Mouse (Mus musculus): ENCODE measurements at regions not wholly inside any gene's neighbourhood (a gene's known extent, or its start where the extent isn't known, plus 50 kb on each side); places are given as distances from the start of the nearest gene placed in this dataset.

DNA sequence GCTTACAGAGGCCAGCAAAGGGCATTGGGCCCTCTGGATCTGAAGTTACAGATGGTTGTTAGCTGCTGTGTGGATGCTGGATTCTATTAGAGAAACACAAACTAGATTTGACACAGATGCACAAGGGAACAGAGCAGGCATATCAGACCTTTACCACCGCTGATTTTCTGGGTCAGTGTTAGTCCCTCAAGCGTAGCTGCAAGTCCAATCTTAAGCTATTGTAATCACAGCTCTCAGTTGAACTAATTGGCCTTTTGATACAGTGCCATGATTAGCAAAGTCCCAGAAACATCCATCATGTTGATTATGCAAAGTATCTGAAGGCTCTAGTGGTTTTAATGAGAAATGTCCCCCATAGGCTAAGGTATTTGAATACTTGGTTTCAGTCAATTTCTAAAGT, 54.2 kb upstream of the Plppr5 start:
- ATAC-seq (ENCODE audit: poor library complexity, severe bottlenecking) = no peak

DNA sequence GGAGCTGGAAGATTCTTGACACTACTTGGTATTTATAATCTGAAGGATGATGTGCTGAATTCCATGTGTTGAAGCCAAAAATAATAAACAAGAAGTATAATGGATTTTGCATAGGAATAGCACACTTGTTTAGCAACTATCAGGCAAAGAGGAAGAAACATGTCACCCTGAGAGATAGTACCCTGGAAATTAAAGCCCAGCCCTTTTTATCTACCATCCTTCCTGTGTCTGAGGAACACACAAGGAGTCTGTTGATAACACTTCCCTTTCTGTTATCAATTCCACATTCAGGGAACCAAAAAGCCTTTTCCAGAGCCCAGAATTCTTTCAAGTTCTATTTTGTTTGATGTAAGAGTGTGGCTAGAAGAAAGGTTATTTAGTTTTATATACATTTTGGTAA, 66.5 kb upstream of the Plppr5 start:
- no peak for ATAC-seq (ENCODE audit: poor library complexity, severe bottlenecking)

DNA sequence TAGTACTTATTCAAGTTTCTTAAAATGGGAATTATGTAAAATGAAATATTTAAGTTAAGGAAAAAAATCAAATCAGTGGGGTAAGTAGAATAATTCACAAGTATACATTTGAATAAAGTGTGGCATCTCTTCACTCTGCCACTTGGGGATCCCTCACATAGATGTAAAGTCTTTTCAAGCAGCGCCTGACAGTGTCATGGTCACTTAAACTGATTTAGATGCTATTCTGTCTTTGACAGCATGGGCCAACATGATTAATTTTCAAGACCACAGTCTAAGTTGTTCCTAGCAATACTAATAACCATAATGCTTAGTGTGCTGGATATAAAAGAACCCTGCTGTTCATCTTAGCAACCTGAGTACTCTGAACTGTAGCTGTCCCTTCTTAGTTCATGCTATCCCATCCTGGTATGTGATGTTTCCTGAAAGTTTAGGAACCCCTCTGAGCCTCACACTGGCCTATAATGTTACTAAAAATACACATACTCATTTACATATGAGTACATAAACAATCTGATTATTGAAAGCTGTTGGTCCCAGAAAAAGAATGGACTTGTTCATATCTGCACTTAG, 68.4 kb upstream of the Plppr5 start:
- no peak for ATAC-seq (ENCODE audit: poor library complexity, severe bottlenecking)

DNA sequence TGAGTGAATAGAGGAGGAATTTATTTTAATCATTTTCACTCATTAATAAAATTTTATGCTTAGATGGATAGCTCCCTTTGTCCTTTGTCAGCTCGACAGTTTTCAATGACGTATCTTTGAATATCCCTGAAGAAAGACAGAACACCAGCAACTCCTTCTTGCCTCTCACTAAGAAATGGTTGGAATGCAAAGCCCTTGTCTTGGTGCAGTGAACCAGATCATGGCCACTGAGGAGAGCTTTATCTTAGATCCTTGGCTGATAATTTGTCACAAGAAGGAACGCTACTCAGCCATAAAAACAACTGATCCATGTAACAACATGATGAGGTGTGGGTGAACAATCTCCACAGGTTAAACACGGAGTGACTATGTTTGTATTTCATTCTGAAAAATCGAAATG, 73.5 kb upstream of the Plppr5 start:
- no peak for ATAC-seq (ENCODE audit: poor library complexity, severe bottlenecking)

DNA sequence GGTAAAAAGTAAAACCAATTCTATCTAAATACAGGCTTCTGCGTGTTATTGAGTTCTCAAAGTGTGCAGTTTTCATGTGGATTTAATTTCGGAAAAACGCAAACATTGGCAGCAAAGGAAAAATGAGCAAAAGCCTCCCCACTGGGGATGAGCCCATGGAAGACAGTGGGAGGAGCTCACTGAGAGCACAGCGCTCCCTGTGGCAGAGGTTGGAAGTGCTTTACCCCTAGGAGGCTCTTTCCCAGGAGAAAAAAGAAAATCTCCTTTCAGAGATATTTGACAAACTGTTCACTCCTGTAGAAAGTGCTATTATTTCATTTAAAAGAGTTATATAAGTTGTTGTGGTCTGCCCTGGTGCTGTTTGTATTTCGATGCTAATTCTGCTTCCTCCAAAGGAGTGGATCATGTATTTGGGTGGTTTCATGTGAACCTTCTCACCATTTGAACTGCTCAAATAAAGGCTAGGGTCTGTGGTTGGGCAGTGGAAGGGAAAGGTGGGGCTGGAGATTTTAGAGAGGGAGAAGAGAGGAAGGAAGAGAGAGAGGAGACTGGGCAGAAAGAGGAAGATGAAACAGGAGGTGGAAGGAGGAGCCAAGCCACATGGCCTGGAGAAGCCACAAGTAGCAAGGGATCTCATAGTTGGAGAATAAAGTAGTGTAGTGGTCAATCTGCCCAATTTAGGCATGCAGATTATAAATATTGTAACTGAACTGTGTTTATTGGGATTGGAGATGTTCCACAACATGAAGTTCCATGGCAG, 76.3 kb upstream of the Plppr5 start:
- 0 out of 2 replicates have a peak, but pooled peaks have one; percentile 33 for ATAC-seq (ENCODE audit: poor library complexity, severe bottlenecking)

DNA sequence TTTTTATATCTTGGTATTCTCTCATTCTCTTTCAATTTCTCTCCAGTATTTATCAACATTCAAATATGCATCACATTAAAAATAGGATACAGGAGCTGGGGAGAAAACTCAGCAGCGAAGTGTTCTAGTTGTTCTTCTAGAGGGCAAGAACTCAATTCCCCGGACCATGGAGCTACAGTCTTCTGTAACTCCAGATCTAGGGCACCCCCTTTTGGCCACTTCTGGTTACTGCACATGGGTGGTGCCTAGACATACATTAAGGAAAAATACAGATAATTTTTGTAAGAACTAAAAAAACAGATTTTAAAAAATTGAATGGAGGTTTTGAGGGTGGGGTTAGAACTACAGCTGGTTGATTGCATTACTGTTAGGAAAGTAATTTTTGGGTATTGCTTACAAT, 80.5 kb upstream of the Plppr5 start:
- ATAC-seq (ENCODE audit: poor library complexity, severe bottlenecking) = peak; percentile 67

DNA sequence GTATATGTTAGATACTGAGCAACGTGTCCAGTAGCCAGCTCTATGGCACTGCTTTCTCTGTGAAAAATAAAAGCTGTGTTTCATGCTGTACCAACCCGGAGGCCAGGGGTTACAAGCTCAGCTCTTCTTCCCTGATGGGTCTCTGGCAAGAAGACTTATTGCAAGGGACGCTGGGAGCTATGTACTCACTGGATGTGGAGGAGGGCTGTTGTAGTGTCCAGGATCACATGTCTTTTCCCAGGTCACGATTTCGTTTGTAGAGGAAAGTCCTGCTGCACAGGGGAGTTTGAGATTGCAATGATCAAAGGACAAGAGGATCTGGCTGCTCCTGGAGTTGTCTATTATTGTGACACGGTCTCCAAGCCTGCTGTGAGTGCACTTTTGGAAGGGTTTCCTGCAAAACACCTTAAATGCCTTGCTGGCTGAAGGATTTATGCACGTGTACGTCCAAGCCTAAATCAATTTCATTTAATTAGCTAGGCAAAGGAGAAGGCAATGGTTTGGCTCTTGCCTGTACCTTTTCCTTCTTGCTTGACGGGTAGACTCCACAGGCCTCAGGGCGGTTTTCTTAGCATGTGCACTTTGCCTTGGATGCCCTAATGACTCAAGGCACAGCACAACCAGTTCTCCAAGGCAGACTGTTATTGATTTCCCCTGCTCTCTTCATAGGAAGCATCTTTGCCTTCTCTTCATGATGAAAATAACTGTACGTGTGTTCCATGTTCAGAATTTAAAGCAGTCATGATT, 87.2 kb upstream of the Plppr5 start:
- ATAC-seq (ENCODE audit: poor library complexity, severe bottlenecking) = no peak

DNA sequence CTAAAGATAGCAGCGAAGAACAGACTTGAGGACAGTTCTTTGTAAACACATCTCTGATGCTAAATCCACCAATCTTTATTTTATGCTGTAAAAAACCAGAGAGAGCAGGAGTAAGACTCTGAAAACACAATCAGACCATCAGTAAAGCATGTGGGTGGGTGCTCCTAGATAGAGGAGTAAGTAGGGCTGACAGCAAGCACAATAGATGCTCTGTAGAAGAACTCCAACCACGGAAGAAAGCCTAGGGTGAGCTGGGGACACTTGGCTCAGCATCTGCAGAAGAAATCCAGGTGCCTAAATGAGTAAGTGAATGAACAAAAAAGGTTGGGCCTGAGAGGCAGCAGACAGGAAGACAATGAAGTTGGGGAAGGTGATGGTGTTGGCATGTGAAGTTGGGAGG, 88.3 kb upstream of the Plppr5 start:
- no peak for ATAC-seq (ENCODE audit: poor library complexity, severe bottlenecking)

DNA sequence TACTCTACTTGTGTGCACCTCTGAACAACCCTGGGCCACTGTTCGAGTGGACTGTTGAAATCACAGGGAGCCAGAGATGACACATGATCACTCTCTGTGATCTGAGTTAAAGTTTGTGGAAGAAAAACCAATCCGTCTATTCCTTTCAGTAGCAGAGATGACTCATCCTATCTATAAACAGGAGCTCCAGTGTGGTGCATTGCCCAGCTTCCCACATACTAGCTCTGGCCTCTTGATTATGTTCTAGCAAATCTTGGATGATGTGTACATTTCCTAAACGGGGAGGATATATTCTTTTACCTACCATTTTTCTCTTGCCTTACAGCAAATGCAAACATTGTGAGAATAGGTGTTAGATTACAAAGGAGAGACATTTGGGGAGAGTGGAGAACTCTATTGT, 94.5 kb upstream of the Plppr5 start:
- no peak for ATAC-seq (ENCODE audit: poor library complexity, severe bottlenecking)

DNA sequence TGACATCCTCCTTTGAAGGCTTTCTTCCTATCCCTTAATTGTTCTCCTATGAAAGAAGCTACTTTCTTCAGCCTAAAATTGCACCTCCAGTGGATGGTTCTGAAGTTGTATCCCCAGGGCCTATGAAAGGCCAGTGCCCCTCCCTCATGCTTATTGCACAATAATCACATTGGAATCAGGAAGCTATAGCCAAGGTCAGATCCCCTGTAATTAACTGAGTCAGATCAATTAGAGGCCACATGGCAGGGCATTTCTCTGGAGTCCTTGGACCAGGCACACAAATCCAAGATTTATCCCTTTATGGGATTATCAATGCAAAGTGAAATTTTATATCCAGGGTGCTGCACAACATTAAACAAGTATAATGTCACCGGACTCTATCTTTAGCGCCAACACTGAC, 98.8 kb upstream of the Plppr4 start:
- ATAC-seq (ENCODE audit: poor library complexity, severe bottlenecking) = no peak

DNA sequence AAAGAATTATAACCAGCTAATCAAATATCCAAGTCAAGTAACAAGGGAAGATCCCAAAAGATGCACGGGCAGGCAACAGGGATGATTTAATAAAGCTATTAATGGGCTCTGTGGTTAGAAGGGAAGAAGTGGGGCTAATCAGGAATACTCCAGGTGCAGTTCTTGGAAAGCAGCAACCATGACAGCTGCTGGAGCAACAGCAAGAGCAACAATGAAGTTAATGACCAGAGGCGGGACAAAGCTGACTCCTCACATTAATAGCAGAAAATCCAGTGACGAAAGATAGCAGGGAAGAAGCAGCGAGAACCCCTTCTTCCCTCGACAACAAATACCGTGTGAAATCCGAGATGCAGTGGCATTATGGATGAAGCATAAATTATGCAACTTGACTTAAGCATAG, 89.9 kb upstream of the Plppr4 start:
- ATAC-seq (ENCODE audit: poor library complexity, severe bottlenecking) = no peak

DNA sequence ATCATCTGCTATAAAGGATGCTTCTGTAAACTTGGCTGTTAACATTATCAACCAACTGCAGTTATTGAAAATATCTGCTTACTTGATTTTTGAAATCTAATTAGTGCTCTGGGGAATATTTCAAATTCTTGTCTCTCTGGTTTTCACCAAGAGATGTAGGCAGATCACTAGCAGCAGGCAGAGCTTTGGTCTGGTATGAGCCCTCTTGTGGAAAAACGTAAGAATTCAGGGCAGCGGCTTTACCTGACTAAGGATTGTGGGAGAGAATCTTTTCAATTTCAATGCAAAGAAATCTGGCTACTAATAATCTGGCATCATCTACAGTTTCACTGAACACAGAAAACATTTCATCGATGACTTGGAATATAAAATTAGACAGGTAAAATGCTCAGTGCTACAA, 81.2 kb upstream of the Plppr4 start:
- ATAC-seq (ENCODE audit: poor library complexity, severe bottlenecking) = no peak

DNA sequence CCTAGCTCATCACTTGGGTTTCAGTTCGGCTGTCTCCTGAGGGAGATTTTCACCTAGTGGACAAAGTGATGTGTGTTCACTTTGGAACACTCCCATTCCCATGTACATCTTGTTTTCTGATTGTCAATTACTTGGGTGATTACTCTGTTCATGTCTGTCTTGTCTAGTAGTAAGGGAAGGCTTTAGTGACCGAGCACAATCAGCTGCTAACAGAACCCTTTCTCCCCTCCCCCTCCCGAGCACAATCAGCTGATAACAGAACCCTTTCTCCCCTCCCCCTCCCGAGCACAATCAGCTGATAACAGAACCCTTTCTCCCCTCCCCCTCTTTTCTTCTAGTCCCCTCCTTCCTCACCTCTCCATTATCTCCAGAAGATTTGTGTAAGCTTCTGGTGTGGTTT, 79.6 kb upstream of the Plppr4 start:
- no peak for ATAC-seq (ENCODE audit: poor library complexity, severe bottlenecking)

DNA sequence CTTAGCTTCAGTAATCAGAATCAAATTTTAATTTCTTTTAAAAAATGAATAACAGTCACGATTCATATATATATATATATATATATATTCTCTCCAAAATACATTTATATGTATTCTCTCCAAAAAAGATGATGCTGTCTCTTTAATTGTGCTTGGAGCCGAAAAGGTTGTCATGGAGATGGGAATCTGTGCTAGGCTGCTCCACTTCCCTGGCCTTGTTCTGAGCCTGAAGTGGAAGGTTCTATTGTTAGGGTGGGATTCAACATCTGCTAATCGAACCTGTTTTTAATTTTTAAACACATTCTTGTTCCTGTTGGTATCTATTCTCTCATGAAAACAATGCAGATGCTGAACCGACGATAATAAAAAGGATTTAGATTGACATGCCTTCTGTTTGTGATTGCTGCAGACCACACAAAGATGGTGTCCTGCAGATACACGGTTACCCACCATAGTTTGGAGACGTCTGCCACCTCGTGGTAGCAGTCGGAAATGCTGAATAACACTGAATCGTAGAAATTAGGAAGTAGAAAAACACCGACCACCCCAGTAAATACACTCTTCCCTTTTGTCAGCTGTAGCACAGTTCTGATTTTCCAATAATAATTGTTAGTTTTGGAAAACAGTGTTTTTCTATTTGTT, 77.9 kb upstream of the Plppr4 start:
- peak; percentile 96 for ATAC-seq (ENCODE audit: poor library complexity, severe bottlenecking)

DNA sequence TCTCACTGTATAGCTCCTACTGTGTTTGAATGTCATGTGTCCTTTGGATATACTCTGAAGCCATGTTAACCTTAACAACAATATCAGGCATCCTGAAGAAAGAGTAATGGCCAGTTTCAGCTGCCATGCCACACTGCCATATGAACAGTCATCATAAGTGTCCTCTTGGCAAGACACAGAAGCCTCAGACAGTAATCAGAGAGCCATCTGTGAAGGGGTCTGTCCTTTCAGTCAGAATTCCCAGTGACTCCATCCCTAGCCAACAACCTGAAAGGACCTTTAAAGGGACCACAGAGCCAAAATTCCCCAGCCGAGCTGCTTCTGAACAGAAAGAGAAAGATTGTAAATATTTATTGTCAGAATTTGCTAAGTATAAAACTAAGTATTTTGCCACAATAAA, 63.9 kb upstream of the Plppr4 start:
- no peak for ATAC-seq (ENCODE audit: poor library complexity, severe bottlenecking)

DNA sequence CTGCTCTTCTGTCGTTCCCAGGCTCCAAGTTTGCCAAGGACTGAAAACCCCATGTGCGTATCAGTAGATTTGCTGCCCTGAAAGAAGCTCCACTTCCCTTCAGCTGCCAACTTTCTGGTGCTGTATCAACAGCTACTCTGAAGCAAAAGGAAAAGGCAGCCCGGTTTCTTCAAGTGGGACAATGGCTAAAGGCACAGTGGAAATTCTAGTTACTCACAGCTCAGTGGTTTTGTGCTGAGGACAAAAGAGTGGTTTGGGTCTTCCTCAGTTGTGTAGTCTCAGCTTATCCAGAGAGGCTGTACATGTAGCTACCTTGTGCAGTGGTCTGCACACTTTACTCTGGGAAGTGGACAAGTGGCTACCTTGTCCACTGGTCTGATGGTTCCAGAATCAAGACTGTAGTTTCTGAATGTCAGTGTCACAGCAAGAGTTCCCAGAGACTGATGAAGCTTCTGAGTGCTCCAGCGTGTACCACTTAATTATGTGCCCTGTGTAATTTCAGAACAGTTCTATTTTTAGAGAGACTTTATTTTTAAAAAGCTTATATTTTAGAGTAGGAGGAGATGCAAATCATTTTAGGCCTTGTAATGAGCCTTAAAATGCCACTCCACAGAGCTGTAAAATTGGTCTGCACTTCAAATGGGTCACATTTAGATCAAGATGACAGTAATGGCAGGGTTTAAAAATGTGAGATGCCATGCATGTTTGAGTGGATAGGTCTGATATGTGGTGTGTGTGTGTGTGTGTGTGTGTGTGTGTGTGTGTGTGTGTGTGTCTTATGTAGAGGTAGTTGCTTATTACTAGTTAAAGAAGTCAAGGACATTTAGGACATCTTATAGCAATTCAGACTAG, 52.4 kb upstream of the Plppr4 start:
- ATAC-seq (ENCODE audit: poor library complexity, severe bottlenecking) = no peak
